Mouse (Mus musculus) yolk sac, embryonic 10.5 days (tissue): ENCODE measurements around the gene Skor1.

Source experiments
- DNase-seq: peaks from one replicate; pipeline ENCODE4 v3.0.0-alpha.2; 2017; ENCODE audit warnings: low spot score

The Skor1 gene

GRCm38 (mm10) chr9:63133659-63134058 lies 15.1 kb downstream of the Skor1 start:
- DNase-seq = no peak

GRCm38 (mm10) chr9:63132673-63133601 lies 15.8 kb downstream of the Skor1 start:
- peak; percentile 95 for DNase-seq

- peak; percentile 69 for DNase-seq
Measured at GRCm38 (mm10) chr9:63131957-63132602, 16.7 kb downstream of the Skor1 start.

GRCm38 (mm10) chr9:63129641-63130041 lies 19.1 kb downstream of the Skor1 start:
- DNase-seq = no peak

- DNase-seq = no peak
Measured at GRCm38 (mm10) chr9:63124512-63124911, 24.2 kb downstream of the Skor1 start.

GRCm38 (mm10) chr9:63123451-63124438 lies 25.0 kb downstream of the Skor1 start:
- peak; percentile 89 for DNase-seq

GRCm38 (mm10) chr9:63122161-63122833 lies 26.5 kb downstream of the Skor1 start:
- no peak for DNase-seq

GRCm38 (mm10) chr9:63118385-63118784 lies 30.4 kb downstream of the Skor1 start:
- DNase-seq = no peak

GRCm38 (mm10) chr9:63112514-63112913 lies 36.2 kb downstream of the Skor1 start:
- no peak for DNase-seq

- DNase-seq = no peak
Measured at GRCm38 (mm10) chr9:63109782-63110087, 39.0 kb downstream of the Skor1 start.

- peak; percentile 93 for DNase-seq
Measured at GRCm38 (mm10) chr9:63109020-63109781, 39.6 kb downstream of the Skor1 start.

GRCm38 (mm10) chr9:63108580-63108979 lies 40.2 kb downstream of the Skor1 start:
- DNase-seq = peak; percentile 45

- no peak for DNase-seq
Measured at GRCm38 (mm10) chr9:63100660-63101059, 48.1 kb downstream of the Skor1 start.

GRCm38 (mm10) chr9:63099876-63100275 lies 48.9 kb downstream of the Skor1 start:
- DNase-seq = no peak

GRCm38 (mm10) chr9:63099344-63099743 lies 49.4 kb downstream of the Skor1 start:
- DNase-seq = no peak

- no peak for DNase-seq
Measured at GRCm38 (mm10) chr9:63098887-63099286, 49.9 kb downstream of the Skor1 start.

GRCm38 (mm10) chr9:63097204-63097603 lies 51.6 kb downstream of the Skor1 start:
- no peak for DNase-seq

GRCm38 (mm10) chr9:63094030-63094429 lies 54.7 kb downstream of the Skor1 start:
- no peak for DNase-seq

GRCm38 (mm10) chr9:63092567-63092966 lies 56.2 kb downstream of the Skor1 start:
- no peak for DNase-seq

GRCm38 (mm10) chr9:63091971-63092528 lies 56.7 kb downstream of the Skor1 start:
- peak; percentile 73 for DNase-seq
